Mouse (Mus musculus): Measurements from ENCODE around the gene Smad6. TPM values are rescaled to one million over a fixed set of nuclear protein-coding genes. Genes with fewer than 3 reads are reported as not detected.

Smad6 gene
- total RNA-seq, 2 experiments from 2014 or later = 1.4 to 2.2 TPM

DNA sequence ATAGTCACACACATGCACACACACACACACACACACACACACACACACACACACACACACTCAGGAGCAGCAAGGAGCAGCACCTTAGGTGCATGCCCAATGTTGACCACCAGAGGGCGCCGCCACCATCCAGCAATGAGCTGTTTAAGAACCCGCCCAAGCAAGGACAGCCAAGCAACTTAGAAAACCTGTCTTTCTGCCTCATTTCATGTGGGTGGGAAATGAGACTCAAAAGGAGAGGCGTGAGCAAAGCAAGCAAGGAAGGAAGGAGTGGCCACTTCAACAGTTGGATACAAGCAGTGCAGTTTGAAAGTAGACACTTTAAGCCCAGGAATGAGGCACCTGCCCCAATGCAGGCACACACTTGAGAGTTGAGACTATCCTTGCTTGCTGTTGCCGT is 112.2 kb downstream of the Smad6 start:
- peak; percentile 67 to 71 for DNase-seq

DNA sequence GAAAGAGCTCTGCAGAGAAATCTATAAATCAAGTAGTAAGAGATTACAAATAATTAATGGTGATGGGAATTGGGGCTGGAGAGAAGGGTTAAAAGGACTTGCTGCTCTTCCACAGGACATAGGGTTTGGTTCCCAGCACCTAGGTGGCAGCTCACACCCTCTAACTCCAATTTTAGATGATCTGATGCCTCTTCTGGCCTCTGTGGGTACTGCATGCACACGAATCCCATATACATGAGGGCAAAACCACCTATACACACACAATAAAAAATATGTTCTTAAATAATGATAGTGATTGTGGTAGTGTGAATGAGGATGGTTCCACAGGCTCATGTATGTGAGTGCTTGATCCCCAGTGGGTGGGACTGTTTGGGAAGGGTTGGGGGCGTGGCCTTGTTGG is 117.3 kb downstream of the Smad6 start:
- no peak for DNase-seq

Other genes with a start within 250 kb of the Smad6 start
- gene Lctl, start 95.1 kb upstream of the Smad6 start, total RNA-seq (2021) = not detected
- 1 to 10 TPM; 2.4 to 2.5 TPM for gene Zwilch, start 151.0 kb upstream of the Smad6 start, total RNA-seq (2021)
- gene Rpl4, start 151.3 kb upstream of the Smad6 start, total RNA-seq (2021) = 100 to 1,000 TPM; 561 to 565 TPM
- gene Snapc5, start 157.2 kb upstream of the Smad6 start, total RNA-seq (2021) = 10 to 100 TPM; 16.5 to 20.0 TPM
- gene Uchl4, start 213.1 kb upstream of the Smad6 start, total RNA-seq (2021) = 1 to 10 TPM; 2.1 to 3.4 TPM
- gene Map2k1, start 231.6 kb upstream of the Smad6 start, total RNA-seq (2021) = 100 to 1,000 TPM; 315 to 336 TPM

All from layer of hippocampus, postnatal 36 days (tissue).